Mouse (Mus musculus): ENCODE measurements at regions not wholly inside any gene's neighbourhood (a gene's known extent, or its start where the extent isn't known, plus 50 kb on each side); places are given as distances from the start of the nearest gene placed in this dataset.
A peak's percentile ranks its signal among the peaks of the same experiment; 100 is the strongest.

DNA sequence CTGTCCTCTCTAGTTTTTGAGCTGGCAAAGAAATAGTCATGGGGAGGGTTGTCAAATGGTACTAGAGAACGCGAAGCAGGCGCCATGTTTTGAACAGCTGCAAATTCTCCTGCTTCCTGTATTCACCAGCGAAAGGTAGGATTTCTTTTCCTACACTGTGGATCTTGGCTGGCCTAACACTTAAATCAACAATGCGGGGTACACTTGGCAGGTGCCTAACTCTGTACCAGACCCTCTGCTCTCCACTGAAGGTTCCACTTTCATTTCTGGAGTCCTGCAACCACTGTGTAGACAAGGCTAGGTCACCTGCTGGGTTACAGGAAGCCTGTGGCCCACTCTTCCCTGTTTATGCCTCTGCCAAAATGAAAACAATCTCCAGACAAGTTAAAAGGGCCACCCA lies 239.6 kb downstream of the Cxcl12 start:
- H3K27ac ChIP-seq (replicated peaks; ENCODE audit: low read depth, low read length), result no peak overlapping the region
- no peak overlapping the region for H3K4me3 ChIP-seq (ENCODE audit: insufficient read depth, low read depth, low read length)
- H3K4me1 ChIP-seq (ENCODE audit: control insufficient read depth, insufficient read depth, insufficient read length, low read length), result no peaks in the 10 kb centered on the region

DNA sequence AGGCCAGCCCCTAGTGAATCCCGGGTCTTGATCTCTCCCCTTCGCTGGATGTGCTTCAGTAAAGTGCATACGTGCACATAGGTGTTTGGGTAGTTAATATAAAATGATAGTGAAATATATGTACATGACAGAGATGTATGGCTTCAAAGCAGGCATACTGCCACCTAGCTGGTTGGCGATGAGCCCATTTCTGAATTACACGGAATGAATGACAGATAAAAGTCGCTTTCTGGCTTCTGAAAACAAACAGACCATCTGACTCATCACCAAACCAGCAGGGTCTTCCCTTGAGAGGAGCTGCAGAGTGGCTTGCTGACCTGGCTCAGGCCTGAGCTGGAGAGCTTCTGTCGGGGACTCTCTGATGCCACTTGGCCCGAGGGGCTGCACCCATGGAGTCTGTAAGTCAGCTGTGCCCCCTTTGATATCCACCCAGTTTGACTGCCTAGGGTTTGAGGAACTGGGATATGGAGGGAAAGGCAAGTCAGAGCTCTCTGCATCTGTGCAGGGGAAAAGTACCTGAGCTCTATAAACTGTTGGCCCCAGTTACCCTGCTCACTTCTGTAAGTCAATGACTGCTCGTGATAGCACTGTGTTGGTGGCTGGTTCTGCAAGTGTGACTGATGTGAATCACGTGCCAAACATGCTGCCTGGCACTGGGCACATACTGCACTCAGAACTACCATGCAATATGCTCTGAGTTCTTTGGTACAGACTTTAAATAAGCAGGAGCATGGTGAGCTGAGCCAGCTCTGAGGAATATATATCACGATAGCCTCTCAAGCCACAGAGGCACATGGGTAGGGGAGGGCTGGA lies 240.8 kb downstream of the Cxcl12 start:
- Histone ChIP-seq H3K4me3 (ENCODE audit: insufficient read depth, low read depth, low read length) (no peak overlapping the region), H3K4me1 (ENCODE audit: control insufficient read depth, insufficient read depth, insufficient read length, low read length) (no peaks in the 10 kb centered on the region), H3K27ac (replicated peaks; ENCODE audit: low read depth, low read length) (no peak overlapping the region)

DNA sequence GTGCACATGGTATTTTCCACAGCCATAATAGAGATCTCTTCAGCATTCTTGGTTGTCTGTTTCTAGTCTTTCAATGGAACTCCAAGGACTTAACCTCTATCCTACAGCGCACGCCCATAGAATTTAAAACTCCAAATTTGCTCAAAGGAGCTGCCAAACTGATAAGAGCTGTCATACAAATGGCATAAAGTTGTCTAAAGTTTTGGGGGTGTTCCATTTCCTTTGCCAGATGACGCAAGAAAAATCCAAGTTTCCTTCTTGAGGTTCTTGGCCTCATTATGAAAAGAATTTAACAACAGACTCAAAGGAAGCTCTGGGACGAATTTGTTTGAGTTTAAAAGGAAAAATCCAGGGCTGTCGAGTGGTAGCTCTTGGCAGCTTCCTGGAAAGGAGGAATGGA lies 246.6 kb downstream of the Cxcl12 start:
- Histone ChIP-seq H3K4me3 (ENCODE audit: insufficient read depth, low read depth, low read length) (no peak overlapping the region), H3K27ac (replicated peaks; ENCODE audit: low read depth, low read length) (no peak overlapping the region), H3K4me1 (ENCODE audit: control insufficient read depth, insufficient read depth, insufficient read length, low read length) (no peaks in the 10 kb centered on the region)

DNA sequence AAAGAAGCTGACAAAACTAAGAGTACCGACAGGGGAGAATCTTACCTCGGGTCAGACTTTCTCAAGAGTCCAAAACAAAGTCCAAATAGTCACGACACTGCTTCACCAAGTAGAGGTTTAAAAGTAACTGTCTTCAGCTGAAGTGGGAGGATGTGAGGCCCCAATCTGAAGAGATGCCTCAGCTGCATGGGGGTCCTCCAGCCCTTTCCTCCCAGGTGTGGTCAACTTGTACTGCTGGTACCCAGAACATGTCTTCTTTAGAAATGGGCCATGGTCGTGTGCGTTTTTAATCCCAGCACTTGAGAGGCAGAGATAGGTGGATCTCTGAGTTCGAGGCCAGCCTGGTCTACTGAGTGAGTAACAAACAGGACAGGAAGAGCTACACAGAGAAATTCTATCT lies 247.6 kb downstream of the Cxcl12 start:
- Histone ChIP-seq H3K4me3 (ENCODE audit: insufficient read depth, low read depth, low read length) (no peak overlapping the region), H3K27ac (replicated peaks; ENCODE audit: low read depth, low read length) (no peak overlapping the region), H3K4me1 (ENCODE audit: control insufficient read depth, insufficient read depth, insufficient read length, low read length) (no peaks in the 10 kb centered on the region)

DNA sequence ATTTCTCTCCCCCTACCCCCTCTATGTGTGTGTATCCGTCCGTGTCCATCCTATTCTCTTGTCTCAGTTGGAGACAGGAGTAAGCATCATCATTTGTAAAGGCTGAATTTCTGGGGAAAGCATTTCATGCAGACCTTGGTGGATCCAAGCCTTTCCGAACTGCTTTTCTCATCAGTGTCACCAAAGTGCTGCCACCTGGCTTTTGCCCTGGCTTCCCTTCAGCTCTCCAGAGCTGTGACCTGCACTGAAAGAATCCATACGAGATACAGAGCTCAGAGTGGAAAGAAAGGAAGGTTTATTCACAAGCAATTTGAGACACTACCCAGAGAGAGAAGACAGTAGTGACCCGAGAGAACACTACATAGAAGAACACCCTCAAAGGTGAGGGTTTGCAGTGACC lies 248.1 kb downstream of the Cxcl12 start:
- H3K4me1 ChIP-seq (ENCODE audit: control insufficient read depth, insufficient read depth, insufficient read length, low read length), result no peaks in the 10 kb centered on the region
- no peak overlapping the region for H3K27ac ChIP-seq (replicated peaks; ENCODE audit: low read depth, low read length)
- H3K4me3 ChIP-seq (ENCODE audit: insufficient read depth, low read depth, low read length), result no peak overlapping the region

DNA sequence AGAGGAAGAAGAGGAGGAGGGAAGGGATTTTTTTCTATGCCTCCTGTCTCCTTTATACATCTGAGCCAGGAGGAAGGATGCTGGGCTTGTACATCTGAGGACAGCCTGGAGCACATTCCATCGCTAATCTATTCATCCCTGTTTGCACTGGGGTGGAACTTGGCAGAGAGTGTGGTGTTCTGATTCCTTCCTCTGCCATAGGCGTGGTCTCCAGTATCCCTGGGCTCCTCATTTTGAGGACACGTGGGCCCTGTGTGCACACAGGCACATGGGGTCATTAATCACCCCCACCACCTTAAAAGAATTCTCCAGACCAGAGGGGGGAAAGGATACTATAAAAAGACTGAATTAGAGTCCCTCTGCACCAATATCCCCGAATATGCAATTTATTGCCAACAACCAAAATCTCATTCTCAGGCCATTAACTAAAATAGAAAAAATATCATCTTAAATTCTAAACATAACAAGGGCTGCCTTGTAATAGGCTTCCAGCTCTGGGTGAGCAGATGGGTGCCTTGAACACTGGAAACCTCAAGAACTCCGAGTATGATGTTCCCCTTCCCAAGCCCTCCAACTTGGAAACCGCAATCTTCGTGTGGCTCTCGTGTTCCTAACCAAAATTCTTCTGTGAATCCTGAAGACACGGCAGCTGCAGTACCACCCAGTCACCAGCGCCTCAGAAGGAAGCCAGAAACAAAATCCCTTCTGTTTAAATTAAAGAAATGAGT lies 254.7 kb downstream of the Cxcl12 start:
- H3K4me1 ChIP-seq (ENCODE audit: control insufficient read depth, insufficient read depth, insufficient read length, low read length), result no peaks in the 10 kb centered on the region; the same call in 1 of the 2 replicates
- H3K4me3 ChIP-seq (ENCODE audit: insufficient read depth, low read depth, low read length), result no peak overlapping the region
- H3K27ac ChIP-seq (replicated peaks; ENCODE audit: low read depth, low read length), result no peak overlapping the region

DNA sequence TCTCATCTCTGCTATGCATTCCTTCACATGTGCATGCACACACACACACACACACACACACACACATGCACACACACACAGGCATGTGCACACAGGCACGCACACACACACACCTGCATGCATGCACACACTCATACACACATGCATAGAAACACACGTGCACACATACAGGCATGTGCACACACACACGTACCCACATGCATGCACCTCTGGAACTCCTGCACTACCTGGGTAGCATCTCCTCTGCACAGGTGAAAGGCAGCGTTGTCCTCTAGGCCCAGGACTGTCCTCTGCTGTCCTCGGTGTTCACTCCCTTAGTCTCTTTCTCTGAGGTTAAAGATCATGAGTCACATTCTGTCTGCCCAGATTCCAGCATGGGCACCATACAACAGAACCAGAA lies 258.0 kb downstream of the Cxcl12 start:
- H3K4me3 ChIP-seq (ENCODE audit: insufficient read depth, low read depth, low read length), result no peak overlapping the region
- H3K4me1 ChIP-seq (ENCODE audit: control insufficient read depth, insufficient read depth, insufficient read length, low read length), result no peaks in the 10 kb centered on the region; the same call in 1 of the 2 replicates
- no peak overlapping the region for H3K27ac ChIP-seq (replicated peaks; ENCODE audit: low read depth, low read length)

DNA sequence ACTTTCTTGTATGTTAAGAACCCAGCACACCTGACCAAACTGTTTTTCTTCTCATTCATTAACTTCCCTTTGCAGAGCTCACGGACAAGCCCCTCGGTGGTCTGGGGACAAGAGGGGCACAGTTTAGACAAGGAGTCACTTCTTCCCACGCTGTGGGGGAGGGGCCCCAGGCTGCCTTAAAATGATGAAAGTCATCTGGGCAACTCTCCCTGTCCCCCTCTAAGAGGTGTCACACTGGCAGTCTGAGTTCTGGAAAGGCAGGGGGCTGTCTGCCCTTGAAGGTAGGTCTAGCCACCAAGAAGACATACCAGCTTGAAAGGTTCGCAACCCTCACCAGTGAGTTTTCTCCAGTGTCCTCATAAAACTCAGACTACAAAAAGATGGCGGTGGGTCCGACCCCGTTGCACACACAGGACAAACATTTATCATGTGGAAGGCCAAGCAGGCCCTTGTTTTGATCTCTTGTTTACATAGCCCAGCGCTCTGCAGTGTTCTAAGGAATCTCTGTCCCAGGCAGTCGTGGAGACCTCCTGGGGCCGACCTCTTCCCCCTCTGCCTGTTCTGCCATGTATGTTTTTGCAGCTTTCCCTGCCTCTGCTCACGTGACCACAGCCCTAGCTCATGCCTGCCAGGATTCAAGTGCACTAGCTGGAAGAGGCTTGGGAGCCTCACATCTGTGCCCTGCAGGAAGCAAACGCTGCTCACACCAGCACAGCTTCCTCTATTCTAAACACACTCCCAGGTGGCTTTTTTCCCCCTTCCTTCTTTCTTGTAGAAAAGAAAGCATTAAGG lies 259.2 kb downstream of the Cxcl12 start:
- Histone ChIP-seq H3K27ac (replicated peaks; ENCODE audit: low read depth, low read length) (no peak overlapping the region), H3K4me3 (ENCODE audit: insufficient read depth, low read depth, low read length) (no peak overlapping the region), H3K4me1 (ENCODE audit: control insufficient read depth, insufficient read depth, insufficient read length, low read length) (no peaks in the 10 kb centered on the region; the same call in 1 of the 2 replicates)

DNA sequence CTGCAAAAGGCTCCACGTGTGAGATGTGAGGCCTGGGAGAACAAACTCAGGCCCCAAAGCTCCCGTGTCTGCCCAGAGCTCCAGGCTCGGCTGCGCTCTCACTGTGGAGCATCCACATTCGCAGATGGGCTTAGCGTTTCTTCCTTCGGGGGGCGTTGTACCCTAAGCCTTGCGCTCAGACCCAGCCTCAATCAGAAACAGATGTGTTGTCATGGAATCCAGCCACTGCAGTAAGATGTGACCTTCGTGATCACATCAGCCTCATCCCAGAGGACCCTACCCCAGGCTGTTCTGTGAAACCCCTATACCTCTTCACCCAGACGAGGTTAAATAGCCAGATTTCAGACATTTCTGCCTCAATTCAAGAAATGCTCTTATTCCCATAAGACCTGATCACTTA lies 260.1 kb downstream of the Cxcl12 start:
- Histone ChIP-seq H3K4me3 (ENCODE audit: insufficient read depth, low read depth, low read length) (no peak overlapping the region), H3K4me1 (ENCODE audit: control insufficient read depth, insufficient read depth, insufficient read length, low read length) (no peaks in the 10 kb centered on the region; the same call in 1 of the 2 replicates)

DNA sequence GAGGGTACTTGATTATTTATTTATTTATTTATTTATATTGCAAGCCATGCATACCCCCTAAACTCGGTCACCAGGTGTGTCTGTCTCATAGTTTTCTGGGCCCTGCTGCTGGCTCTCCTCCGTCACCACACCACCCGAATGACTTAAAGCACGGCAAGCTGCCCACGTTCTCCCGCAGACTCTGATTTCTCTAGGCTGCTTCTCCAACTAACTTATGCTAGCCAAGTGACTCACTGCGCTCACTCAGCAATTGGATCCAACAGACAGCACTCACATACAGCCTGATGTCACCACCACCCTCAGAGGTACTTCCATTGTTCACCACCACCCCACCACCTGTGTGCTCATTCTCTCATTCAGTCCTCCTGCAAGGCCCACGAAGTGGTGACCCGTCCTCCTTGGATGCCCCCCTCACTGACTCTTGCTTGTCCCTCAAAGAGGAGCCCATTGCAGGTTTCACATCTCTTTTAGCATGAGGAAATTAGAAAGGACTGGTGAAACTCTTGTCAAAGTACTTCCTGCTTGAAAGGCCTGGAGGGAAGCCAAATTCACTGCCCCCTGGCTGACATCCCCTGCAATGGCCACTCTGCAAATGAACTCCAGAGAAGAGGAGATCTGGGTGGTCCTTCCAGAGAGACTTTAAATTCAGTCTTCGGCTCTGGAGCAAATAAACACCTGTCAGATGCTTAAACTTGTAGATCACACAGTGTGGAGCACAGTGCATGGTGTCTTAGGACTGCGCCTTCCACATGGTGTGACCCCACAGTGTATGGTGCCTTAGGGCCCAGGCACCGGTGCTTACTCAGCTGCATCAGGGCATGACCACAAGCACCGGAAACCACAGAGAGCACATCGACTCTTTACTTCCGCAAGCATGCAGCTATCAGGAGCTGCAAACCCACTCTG lies 262.8 kb downstream of the Cxcl12 start:
- Histone ChIP-seq H3K27ac (replicated peaks; ENCODE audit: low read depth, low read length) (peak overlapping the region; percentile 72), H3K4me3 (ENCODE audit: insufficient read depth, low read depth, low read length) (no peak overlapping the region), H3K4me1 (ENCODE audit: control insufficient read depth, insufficient read depth, insufficient read length, low read length) (peaks cover 4% of the 10 kb centered on the region; the same call in 1 of the 2 replicates)

More for the DNA sequence above, 260.1 kb downstream of the Cxcl12 start:
- H3K27ac ChIP-seq (replicated peaks; ENCODE audit: low read depth, low read length), result no peak overlapping the region

DNA sequence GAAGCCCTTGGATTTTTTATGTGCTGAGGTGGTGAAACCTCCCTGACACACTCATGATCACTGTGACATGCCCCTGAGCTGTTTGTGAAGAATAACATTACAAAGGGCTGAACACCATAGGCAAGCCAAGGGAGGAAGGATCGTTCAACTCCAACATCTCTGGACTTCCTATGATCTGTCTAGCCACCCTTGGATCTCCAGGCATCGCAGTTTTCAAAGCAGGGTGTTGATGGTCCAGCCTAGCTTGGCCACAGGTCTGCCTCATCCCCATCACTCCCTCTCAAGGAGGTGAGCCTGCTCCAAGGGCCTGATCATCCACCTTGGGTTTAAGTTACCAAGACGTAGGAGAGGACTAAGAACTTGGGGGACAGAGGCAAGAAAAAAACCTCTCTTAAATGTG lies 268.5 kb downstream of the Cxcl12 start:
- peak overlapping the region; percentile 93 for H3K27ac ChIP-seq (replicated peaks; ENCODE audit: low read depth, low read length)
- H3K4me3 ChIP-seq (ENCODE audit: insufficient read depth, low read depth, low read length), result no peak overlapping the region

DNA sequence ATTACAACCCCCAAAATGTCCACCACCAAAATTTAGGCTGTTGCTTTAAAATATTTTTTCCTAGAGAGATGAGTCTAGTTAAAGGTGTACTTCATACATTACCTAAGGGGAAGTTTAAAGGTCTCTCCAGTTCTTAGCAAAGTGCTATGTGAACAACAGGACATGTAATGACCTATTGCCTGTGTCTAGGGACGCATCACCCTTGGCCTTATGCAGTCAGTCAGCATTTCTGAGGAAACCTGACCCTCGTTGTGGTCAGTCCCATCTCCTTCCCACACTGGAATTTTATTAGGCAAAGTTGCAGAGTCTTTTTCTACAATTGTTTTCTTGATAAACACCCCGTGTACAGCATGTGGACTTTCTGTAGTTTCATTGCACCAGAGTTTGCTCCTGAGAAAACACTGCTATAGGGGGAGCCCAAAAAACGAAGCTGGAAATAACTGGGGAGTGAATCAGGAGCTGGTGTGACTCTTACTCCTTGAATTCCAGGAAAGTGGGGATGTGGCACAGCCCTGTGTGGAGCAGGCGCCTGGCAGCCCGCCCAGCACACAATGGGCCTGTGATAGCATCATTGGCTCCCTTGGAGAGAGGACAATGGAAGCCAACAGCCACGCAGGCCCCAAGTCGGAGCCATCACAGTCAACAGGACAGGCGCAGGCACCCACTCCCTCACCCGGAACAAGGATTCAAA lies 269.2 kb downstream of the Cxcl12 start:
- Histone ChIP-seq H3K4me3 (ENCODE audit: insufficient read depth, low read depth, low read length) (no peak overlapping the region), H3K27ac (replicated peaks; ENCODE audit: low read depth, low read length) (peak overlapping the region; percentile 93), H3K4me1 (ENCODE audit: control insufficient read depth, insufficient read depth, insufficient read length, low read length) (peaks cover 22% of the 10 kb centered on the region)

More for the DNA sequence above, 268.5 kb downstream of the Cxcl12 start:
- peaks cover 22% of the 10 kb centered on the region for H3K4me1 ChIP-seq (ENCODE audit: control insufficient read depth, insufficient read depth, insufficient read length, low read length)

DNA sequence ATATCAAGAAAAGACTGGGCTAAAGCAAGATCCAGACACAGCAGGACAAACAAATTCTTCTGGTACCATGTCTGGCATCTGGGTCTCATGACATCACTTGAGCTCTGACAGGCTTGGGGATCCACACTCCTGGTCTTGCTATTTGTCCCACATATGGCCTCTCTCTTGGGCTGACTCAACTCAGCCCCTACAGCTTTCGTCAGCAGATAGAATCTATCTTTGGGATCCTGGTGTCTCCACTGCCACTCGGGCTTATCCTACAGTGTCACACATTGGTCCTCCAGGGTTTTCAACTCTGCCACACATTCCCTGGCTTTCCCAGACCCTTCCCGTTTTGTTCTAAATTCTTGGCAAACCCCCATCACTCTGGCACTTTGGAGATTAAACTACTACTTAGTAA lies 280.3 kb downstream of the Cxcl12 start:
- H3K27ac ChIP-seq (replicated peaks; ENCODE audit: low read depth, low read length), result no peak overlapping the region
- H3K4me1 ChIP-seq (ENCODE audit: control insufficient read depth, insufficient read depth, insufficient read length, low read length), result peaks cover 10% of the 10 kb centered on the region; the same call in 1 of the 2 replicates
- no peak overlapping the region for H3K4me3 ChIP-seq (ENCODE audit: insufficient read depth, low read depth, low read length)

DNA sequence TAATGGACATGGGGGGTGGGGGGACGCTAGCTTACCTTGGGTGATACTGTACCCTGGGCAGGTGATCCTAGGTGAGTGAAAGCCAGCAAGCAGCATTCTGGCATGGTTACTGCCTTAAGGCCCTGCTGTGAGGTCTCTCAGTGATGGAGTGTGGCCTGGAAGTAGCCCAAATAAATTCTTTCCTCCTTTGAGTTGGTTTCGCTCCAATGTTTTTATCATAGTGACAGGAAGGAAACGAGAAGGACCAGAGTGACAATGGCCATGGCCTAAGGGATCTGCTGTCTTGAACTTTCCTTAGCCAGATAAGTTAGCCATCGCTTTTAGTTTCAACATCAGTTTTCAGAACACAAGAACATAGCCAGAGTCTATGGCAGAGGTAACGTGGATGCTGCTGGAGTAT lies 282.7 kb downstream of the Cxcl12 start:
- no peak overlapping the region for H3K4me3 ChIP-seq (ENCODE audit: insufficient read depth, low read depth, low read length)
- H3K27ac ChIP-seq (replicated peaks; ENCODE audit: low read depth, low read length), result no peak overlapping the region
- peaks cover 10% of the 10 kb centered on the region; the same call in 1 of the 2 replicates for H3K4me1 ChIP-seq (ENCODE audit: control insufficient read depth, insufficient read depth, insufficient read length, low read length)

All from brown adipose tissue, adult 24 weeks (tissue).